Mouse (Mus musculus): Measurements from ENCODE around the gene Hbq1a.

Hbq1a gene

GRCm38 (mm10) chr11:32299865-32300264 lies at the start of gene Hbq1a:
TSS of gene Hbq1a (plus strand) at chr11:32300069.
- peak; percentile 81 for ATAC-seq (ENCODE audit: insufficient number of reproducible peaks, low FRiP score, low TSS enrichment)

- ATAC-seq (ENCODE audit: insufficient number of reproducible peaks, low FRiP score, low TSS enrichment), result no peak
These were observed 48.7 kb upstream of the Hbq1a start for GRCm38 (mm10) chr11:32250880-32251763.

- no peak for ATAC-seq (ENCODE audit: insufficient number of reproducible peaks, low FRiP score, low TSS enrichment)
These were observed 46.7 kb upstream of the Hbq1a start for GRCm38 (mm10) chr11:32253121-32253520.

GRCm38 (mm10) chr11:32256146-32256545 lies 43.7 kb upstream of the Hbq1a start:
- ATAC-seq (ENCODE audit: insufficient number of reproducible peaks, low FRiP score, low TSS enrichment), result no peak

GRCm38 (mm10) chr11:32256566-32256965 lies 43.3 kb upstream of the Hbq1a start:
- ATAC-seq (ENCODE audit: insufficient number of reproducible peaks, low FRiP score, low TSS enrichment), result no peak

- no peak for ATAC-seq (ENCODE audit: insufficient number of reproducible peaks, low FRiP score, low TSS enrichment)
These were observed 37.0 kb upstream of the Hbq1a start for GRCm38 (mm10) chr11:32262674-32263415.

- ATAC-seq (ENCODE audit: insufficient number of reproducible peaks, low FRiP score, low TSS enrichment), result no peak
These were observed 34.6 kb upstream of the Hbq1a start for GRCm38 (mm10) chr11:32265117-32265738.

GRCm38 (mm10) chr11:32266194-32266593 lies 33.7 kb upstream of the Hbq1a start:
- no peak for ATAC-seq (ENCODE audit: insufficient number of reproducible peaks, low FRiP score, low TSS enrichment)

- no peak for ATAC-seq (ENCODE audit: insufficient number of reproducible peaks, low FRiP score, low TSS enrichment)
These were observed 33.1 kb upstream of the Hbq1a start for GRCm38 (mm10) chr11:32266776-32267175.

GRCm38 (mm10) chr11:32267188-32267884 lies 32.5 kb upstream of the Hbq1a start, which contains the start of gene Nprl3:
TSS of gene Nprl3 (minus strand) at chr11:32267707.
- peak; percentile 98 for ATAC-seq (ENCODE audit: insufficient number of reproducible peaks, low FRiP score, low TSS enrichment)

GRCm38 (mm10) chr11:32267964-32268363 lies 31.9 kb upstream of the Hbq1a start:
- 0 out of 2 replicates have a peak, but pooled peaks have one; percentile 2 for ATAC-seq (ENCODE audit: insufficient number of reproducible peaks, low FRiP score, low TSS enrichment)

- no peak for ATAC-seq (ENCODE audit: insufficient number of reproducible peaks, low FRiP score, low TSS enrichment)
These were observed 30.9 kb upstream of the Hbq1a start for GRCm38 (mm10) chr11:32268952-32269351.

- ATAC-seq (ENCODE audit: insufficient number of reproducible peaks, low FRiP score, low TSS enrichment), result no peak
These were observed 28.7 kb upstream of the Hbq1a start for GRCm38 (mm10) chr11:32271178-32271577.

GRCm38 (mm10) chr11:32276347-32276746 lies 23.5 kb upstream of the Hbq1a start, which contains the start of gene Hba-x:
TSS of gene Hba-x (plus strand) at chr11:32276400.
- ATAC-seq (ENCODE audit: insufficient number of reproducible peaks, low FRiP score, low TSS enrichment), result no peak

GRCm38 (mm10) chr11:32277736-32278457 lies 22.0 kb upstream of the Hbq1a start:
- no peak for ATAC-seq (ENCODE audit: insufficient number of reproducible peaks, low FRiP score, low TSS enrichment)

- no peak for ATAC-seq (ENCODE audit: insufficient number of reproducible peaks, low FRiP score, low TSS enrichment)
These were observed 21.4 kb upstream of the Hbq1a start for GRCm38 (mm10) chr11:32278458-32278957.

GRCm38 (mm10) chr11:32280646-32281045 lies 19.2 kb upstream of the Hbq1a start:
- no peak for ATAC-seq (ENCODE audit: insufficient number of reproducible peaks, low FRiP score, low TSS enrichment)

GRCm38 (mm10) chr11:32281416-32282144 lies 18.3 kb upstream of the Hbq1a start:
- ATAC-seq (ENCODE audit: insufficient number of reproducible peaks, low FRiP score, low TSS enrichment), result no peak
